Mouse (Mus musculus) cerebellum, adult 2 months (tissue): Measurements from ENCODE around the gene Lrrc63.

Source experiments
- CTCF ChIP-seq: fragments of 200-500 bp; IDR thresholded peaks from 2 replicates; pipeline ENCODE4 v1.5.1; 2011; ENCODE audit warnings: low read depth, mild to moderate bottlenecking, control low read depth, low read length, moderate library complexity, borderline replicate concordance; ENCODE audit not compliant: insufficient read depth
- POLR2A ChIP-seq: fragments of 200-500 bp; IDR thresholded peaks from 2 replicates; pipeline ENCODE4 v1.6.1; 2011; ENCODE audit warnings: low read length, control low read depth, borderline replicate concordance; ENCODE audit not compliant: insufficient read depth

GRCm38 (mm10) chr14:75071091-75071490, 59.6 kb downstream of the Lrrc63 start:
- TF ChIP-seq CTCF = no peak
- TF ChIP-seq POLR2A = no peak
